Mouse (Mus musculus) C2C12 (cell line): ENCODE measurements around the gene 4922502D21Rik.

Source experiments
- CEBPB ChIP-seq: IDR thresholded peaks from one replicate; pipeline ENCODE4 v1.6.1; 2011; ENCODE audit warnings: low read depth, mild to moderate bottlenecking, control low read depth, moderate library complexity
- CTCF ChIP-seq: IDR thresholded peaks from one replicate; pipeline ENCODE4 v1.5.1; 2011; ENCODE audit not compliant: control insufficient read depth, insufficient read depth, insufficient read length
- MAX ChIP-seq: IDR thresholded peaks from one replicate; pipeline ENCODE4 v1.6.1; 2011; ENCODE audit warnings: mild to moderate bottlenecking, control low read depth
- MYOD1 ChIP-seq: IDR thresholded peaks from one replicate; pipeline ENCODE4 v1.6.1; 2011; ENCODE audit warnings: low read depth; ENCODE audit not compliant: control insufficient read depth, insufficient read length
- USF1 ChIP-seq: IDR thresholded peaks from one replicate; pipeline ENCODE4 v1.6.1; 2011; ENCODE audit warnings: low read depth, mild to moderate bottlenecking, control low read depth, moderate library complexity

DNA sequence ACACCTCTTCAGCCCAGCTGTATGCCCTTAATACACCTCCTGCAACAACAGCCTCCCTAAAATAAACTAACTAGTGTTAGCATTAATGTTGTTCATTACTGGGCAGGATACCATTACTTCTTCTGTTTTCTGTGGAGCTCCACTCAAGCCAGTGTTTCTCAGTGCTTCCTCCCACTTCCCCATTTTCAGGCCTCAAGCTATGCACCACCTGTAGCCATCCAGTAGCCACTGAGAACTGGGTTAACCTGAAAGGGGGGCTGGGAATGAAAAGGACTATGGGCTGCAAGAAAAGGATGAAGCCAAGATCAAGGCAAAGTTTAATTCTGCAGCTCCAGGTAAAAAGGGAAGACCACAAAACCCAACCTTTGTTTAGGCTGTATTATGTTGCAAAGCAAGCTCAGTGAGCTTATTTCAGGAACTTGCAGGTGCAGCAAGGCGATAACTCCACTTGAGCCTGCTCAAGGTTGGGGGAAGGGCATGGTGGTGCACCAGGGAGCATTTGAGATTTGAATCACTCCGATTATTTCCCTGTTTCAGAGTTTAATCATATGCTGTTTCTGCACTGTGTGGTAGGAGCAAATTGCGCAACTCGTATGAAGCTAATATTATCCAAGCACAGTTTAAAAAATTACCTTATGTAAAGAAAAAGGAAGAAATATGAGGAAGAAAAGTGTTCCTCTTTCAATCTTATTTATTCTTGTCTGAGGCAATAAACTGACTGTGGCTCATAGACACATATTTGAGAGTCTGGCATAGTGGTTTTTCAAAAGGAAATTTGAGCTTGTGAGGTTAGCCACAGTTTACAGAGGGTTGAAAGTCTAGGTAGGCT lies 18.1 kb upstream of the 4922502D21Rik start:
- TF ChIP-seq CTCF = no peak
- no peak for TF ChIP-seq MYOD1
- peak; percentile 76 for TF ChIP-seq CEBPB
- no peak for TF ChIP-seq MAX
- TF ChIP-seq USF1 = no peak
